Comparison of ENCODE assay signal across 30 mouse cellular contexts in genomic region chr12:77220616-77221015, GRCm38 (mm10).
"Had no signal": no experiment of that assay in that cellular context is flagged by ENCODE, and none has a peak within 500 bp of the region (broad histone marks: within the 10 kb centered on the region; RNA-seq: fewer than 3 reads in every experiment).

No protein-coding gene starts in this region.

- H3K4me1 ChIP-seq: limb, embryonic 10.5 days; limb, embryonic 15.5 days; lung, embryonic 15.5 days; midbrain, embryonic 10.5 days; midbrain, embryonic 12.5 days; midbrain, embryonic 13.5 days; midbrain, embryonic 15.5 days had no signal

- H3K9me3 ChIP-seq: limb, embryonic 10.5 days; limb, embryonic 12.5 days; limb, embryonic 13.5 days; limb, embryonic 15.5 days; liver, embryonic 12.5 days; liver, embryonic 13.5 days; liver, embryonic 15.5 days; lung, embryonic 15.5 days; megakaryocyte, embryonic 14.5 days; midbrain, embryonic 10.5 days; midbrain, embryonic 12.5 days; midbrain, embryonic 13.5 days; midbrain, embryonic 15.5 days had no signal

- ATAC-seq: liver, embryonic 12.5 days; liver, postnatal 0 days; lung, postnatal 0 days; midbrain, embryonic 13.5 days; midbrain, embryonic 15.5 days; midbrain, embryonic 16.5 days had no signal

- H3K9ac ChIP-seq: limb, embryonic 12.5 days; limb, embryonic 13.5 days; limb, embryonic 15.5 days; liver, embryonic 12.5 days; liver, embryonic 13.5 days; liver, embryonic 14.5 days; liver, embryonic 15.5 days; liver, postnatal 0 days; lung, embryonic 14.5 days; lung, embryonic 15.5 days; midbrain, embryonic 12.5 days; midbrain, embryonic 13.5 days; midbrain, embryonic 15.5 days had no signal

- H3K27ac ChIP-seq: left cerebral cortex, adult 2 months; limb, embryonic 10.5 days; limb, embryonic 12.5 days; limb, embryonic 13.5 days; limb, embryonic 15.5 days; liver, embryonic 12.5 days; liver, embryonic 13.5 days; liver, embryonic 14.5 days; liver, embryonic 15.5 days; lung, embryonic 15.5 days; macrophage; midbrain, embryonic 10.5 days; midbrain, embryonic 12.5 days; midbrain, embryonic 13.5 days; midbrain, embryonic 15.5 days had no signal

- H3K36me3 ChIP-seq: limb, embryonic 10.5 days; limb, embryonic 12.5 days; limb, embryonic 13.5 days; limb, embryonic 15.5 days; liver, embryonic 12.5 days; liver, embryonic 13.5 days; liver, embryonic 15.5 days; lung, embryonic 15.5 days; midbrain, embryonic 10.5 days; midbrain, embryonic 12.5 days; midbrain, embryonic 13.5 days; midbrain, embryonic 15.5 days had no signal

- DNase-seq: left cerebral cortex, postnatal 4 days; liver; liver, embryonic 13.5 days; liver, postnatal 0 days; lung, adult 18-20 months; lung, adult 2 months; lung, embryonic 14.5 days; lung, postnatal 10 days; lung, postnatal 14 days; lung, postnatal 36 days; lung, postnatal 4 days; midbrain, embryonic 14.5 days had no signal

- H3K27me3 ChIP-seq: limb, embryonic 12.5 days; limb, embryonic 13.5 days; limb, embryonic 15.5 days; liver, embryonic 12.5 days; liver, embryonic 13.5 days; liver, embryonic 15.5 days; lung, embryonic 15.5 days; megakaryocyte, embryonic 14.5 days; midbrain, embryonic 12.5 days; midbrain, embryonic 13.5 days; midbrain, embryonic 15.5 days had no signal

- H3K4me3 ChIP-seq: left cerebral cortex, adult 2 months; limb, embryonic 10.5 days; limb, embryonic 12.5 days; limb, embryonic 13.5 days; limb, embryonic 15.5 days; liver, embryonic 12.5 days; liver, embryonic 13.5 days; liver, embryonic 15.5 days; lung, embryonic 15.5 days; megakaryocyte, embryonic 14.5 days; midbrain, embryonic 10.5 days; midbrain, embryonic 12.5 days; midbrain, embryonic 13.5 days; midbrain, embryonic 15.5 days; myocyte had no signal
